Mouse (Mus musculus) brain, embryonic 14.5 days (tissue): Measurements from ENCODE around the gene Ank2.

ENCODE experiments used
- CTCF ChIP-seq: fragments of 200-500 bp; IDR thresholded peaks from 2 replicates; pipeline ENCODE4 v1.5.1; 2012; ENCODE audit warnings: inconsistent platforms, mild to moderate bottlenecking, moderate library complexity, borderline replicate concordance; ENCODE audit not compliant: insufficient read depth, insufficient read length; ENCODE audit errors: extremely low read depth
- POLR2A ChIP-seq: fragments of 200-500 bp; IDR thresholded peaks from 2 replicates; pipeline ENCODE4 v1.6.1; 2012; ENCODE audit warnings: mild to moderate bottlenecking, inconsistent platforms, borderline replicate concordance; ENCODE audit not compliant: poor library complexity, insufficient read depth, insufficient read length, severe bottlenecking; ENCODE audit errors: extremely low read depth

DNA sequence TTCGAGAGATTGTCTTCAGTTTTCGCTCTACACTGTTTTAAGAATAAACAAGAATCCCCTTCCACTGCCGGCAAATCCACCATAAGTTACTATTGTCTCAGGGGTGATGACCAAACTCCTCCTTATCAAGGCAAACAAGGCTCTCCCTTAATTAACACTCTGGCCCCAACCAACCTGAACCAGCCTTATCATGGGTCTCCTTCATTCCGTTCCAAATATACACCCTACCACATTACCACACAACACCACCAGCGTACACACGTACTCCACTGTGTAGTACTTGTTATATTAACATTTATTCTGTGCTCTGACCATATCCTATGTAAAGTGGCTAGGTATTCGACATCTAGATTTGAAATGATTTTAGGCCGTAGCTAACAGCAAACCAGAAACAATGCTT is 30.6 kb downstream of the Ank2 start:
- TF ChIP-seq CTCF = no peak
- TF ChIP-seq POLR2A = no peak
